Mouse (Mus musculus): ENCODE results near the gene Dnttip1.

GRCm38 (mm10) chr2:164803201-164803920 lies 57.6 kb downstream of the Dnttip1 start:
- TF ChIP-seq GATA1 (IDR thresholded peaks at IDR 0.05; ENCODE audit: low read length) (no peak), TAL1 (IDR thresholded peaks at IDR 0.05; ENCODE audit: low read length) (no peak; the same call in 2 of the 3 replicates)

Measured in erythroblast, embryonic 14.5 days (primary cell).